Mouse (Mus musculus) right cerebral cortex, adult 18-20 months (tissue): ENCODE results near the gene Zcrb1.

Experiments used
- DNase-seq: peaks from one replicate; pipeline ENCODE4 v3.0.0; 2022; ENCODE audit warnings: mixed read lengths

Zcrb1 gene

DNA sequence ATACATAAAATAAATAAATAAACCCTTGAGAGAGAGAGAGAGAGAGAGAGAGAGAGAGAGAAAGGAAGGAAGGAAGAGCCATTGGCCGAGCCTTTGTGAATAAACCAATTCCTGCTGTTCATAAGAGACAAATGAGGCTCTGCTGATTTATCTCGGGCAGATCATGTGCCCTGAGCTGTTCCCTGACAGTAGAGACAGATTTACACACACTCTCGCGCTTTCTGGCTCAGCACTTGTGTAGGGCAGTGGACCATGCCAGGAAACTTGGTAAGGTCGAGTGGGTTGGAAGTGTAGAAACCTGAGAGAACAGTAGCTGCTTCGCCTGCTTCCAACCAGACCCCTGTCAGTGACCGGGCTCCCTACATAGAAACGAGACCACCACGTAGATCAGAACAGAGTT lies 29.6 kb downstream of the Zcrb1 start:
- no peak for DNase-seq

DNA sequence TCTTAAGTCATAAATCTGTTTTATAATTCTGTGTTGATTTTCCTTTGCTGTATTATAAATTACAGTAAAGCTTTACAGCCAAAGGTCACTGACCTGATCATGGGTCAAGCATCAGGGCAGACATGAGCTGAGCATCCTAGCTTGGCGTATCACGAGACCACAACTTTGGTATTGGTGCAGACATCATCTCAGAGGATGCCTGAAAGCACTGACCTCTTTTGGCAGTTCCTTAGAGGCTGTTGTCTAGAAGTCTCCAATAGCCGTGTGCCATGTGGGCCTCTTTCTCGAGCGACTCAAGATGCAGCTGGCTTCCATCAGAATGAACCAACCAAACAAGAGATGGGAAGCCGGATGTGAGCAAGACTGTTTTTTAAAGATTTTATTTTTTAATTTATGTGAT lies 32.6 kb downstream of the Zcrb1 start:
- no peak for DNase-seq

DNA sequence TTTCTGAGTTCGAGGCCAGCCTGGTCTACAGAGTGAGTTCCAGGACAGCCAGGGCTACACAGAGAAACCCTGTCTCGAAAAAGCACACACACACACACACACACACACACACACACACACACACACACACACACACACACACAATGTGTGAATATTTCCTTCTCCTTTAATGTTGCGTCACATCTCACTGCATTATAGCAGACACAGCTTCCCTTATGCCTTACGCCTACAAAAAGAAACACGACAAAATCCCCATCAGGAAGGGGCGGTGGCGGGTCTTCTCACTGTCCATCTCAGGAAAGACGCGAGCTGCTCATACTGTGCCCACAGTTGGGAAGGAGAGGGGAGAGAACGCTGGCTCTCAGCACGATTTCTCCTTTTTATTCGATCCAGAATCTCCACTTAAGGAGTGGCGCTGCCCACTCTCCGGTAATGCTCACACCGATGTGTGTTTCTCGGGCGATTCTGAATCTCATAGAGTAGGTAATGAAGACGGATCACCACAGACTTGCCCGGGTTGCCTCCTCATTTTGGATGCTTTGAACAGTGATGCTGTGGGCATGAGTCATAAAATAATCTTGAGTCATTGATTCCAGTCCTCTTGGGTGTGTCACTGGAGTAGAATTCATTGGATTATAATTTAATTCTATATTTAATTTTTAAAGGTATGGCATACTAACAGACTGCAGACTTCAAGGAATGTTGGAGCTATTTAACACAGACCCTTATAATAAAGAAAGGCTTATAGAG lies 39.6 kb downstream of the Zcrb1 start:
- no peak for DNase-seq

DNA sequence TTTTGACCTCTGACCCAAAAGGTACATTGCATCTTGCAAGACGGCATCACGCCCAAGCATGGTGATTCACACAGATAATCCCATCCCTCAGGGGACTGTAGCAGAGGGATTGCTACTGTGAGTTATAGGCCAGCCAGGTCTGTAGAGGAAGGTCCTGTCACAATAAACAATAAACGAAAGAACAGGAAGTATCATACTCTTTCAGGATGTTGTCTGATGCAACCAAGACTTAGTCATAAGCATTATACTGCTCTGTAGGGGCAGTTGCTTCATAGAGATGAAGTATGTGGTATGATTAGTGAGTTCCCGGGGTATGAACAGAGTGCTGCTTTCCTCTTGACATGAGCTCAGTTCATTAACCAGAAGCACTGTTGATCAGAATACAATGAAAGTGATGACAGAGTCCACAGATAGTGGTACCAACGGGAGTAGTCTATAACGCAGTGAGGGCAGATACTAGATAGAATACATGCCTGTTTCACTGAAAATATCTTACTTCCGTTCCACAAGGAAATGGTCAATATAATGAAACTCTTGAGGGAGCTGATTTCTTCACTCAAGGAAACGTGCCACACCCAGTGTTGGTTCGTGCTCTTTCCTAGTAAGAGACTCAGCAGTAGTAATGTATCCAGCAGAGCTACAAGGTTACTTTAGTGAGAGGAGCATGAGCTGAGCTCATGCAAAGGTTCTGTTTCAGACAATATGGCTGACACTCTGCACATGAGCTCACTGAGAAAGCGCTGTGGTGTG lies 57.3 kb downstream of the Zcrb1 start:
- DNase-seq: no peak

DNA sequence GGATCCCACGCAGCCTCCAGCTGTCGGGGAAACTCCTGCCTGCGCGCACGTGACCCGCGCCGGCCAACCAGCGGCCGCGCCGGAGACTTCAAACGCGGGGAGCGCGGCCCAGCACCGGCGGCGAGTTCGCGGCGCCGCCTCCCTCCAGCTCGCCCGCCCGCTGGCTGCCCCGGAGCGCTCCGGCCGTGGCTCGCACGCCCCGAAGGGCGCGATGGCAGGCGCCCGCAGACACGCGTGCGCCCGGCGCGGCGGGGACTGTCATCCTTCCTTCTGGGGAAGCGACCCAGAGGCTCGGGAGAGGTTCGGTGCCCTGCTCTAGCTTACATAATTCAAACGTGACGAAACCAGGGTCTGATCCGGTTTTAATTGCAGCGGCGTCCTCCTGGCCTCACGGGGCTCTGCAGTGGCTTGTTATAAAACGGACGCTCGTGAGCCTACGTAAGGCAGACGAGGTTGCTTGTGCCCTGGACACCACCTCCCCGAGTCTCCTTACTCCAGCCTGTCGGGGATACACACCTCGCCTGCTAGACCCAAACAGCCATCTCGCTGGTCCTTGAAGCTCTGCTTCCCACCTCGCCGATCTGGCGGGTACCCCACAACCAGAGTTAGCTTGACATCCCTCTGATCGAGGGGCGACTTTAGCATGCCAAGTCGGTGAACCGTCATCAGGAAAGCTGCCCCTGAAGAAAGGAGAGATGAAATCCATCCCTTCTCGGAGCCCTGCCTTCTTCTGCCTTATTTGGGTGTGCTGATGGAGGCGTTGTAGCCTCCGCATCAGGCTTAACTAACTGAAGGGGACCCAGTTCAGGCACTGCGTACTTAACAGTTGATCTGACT lies 61.0 kb downstream of the Zcrb1 start, which contains the start of gene Yaf2:
Gene Yaf2, minus strand, starts transcription at position 11 of the 837 bp plus-strand sequence.
- peak; percentile 93 for DNase-seq

DNA sequence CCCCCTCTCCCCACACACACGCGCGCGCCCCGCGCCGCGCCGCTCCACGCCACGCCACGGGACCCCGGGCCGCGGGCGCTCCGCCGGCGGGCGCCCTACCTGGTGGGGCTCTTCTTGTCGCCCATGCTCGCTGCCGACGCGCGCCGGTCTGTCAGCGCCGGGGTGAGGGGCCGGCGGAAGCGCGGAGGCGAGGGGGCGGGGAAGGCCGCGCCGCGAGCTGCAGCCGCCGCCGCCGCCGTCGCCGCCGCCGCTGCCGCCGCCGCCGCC lies 61.5 kb downstream of the Zcrb1 start:
- DNase-seq: no peak
